Mouse (Mus musculus) limb, embryonic 11.5 days (tissue): ENCODE data around the gene Laptm5. TPM values are rescaled to one million over a fixed set of nuclear protein-coding genes. Genes with fewer than 3 reads are reported as not detected.

ENCODE experiments used
- ATAC-seq: fragments of 200-750 bp; cut with Nextera tagmentation; 2 replicates; pipeline ENCODE4 v1.8.0; 2017; ENCODE audit warnings: low read depth; ENCODE audit not compliant: insufficient number of reproducible peaks, low FRiP score, low TSS enrichment
- DNase-seq: peaks from one replicate; pipeline ENCODE4 v3.0.0-alpha.2; 2015; ENCODE audit warnings: low spot score
- H3K27ac ChIP-seq: fragments of 300-500 bp; sonication (generic); replicated peaks from 2 replicates; pipeline ENCODE4 v1.5.1; 2014; ENCODE audit warnings: low read depth, mild to moderate bottlenecking, low read length
- H3K27me3 ChIP-seq: fragments of 300-500 bp; sonication (generic); 2 replicates; pipeline ENCODE4 v1.6.1; 2014; ENCODE audit warnings: mild to moderate bottlenecking, low read length, mixed read lengths; ENCODE audit not compliant: control insufficient read depth, insufficient read depth
- H3K36me3 ChIP-seq: fragments of 300-500 bp; sonication (generic); 2 replicates; pipeline ENCODE4 v1.6.1; 2014; ENCODE audit warnings: mild to moderate bottlenecking, low read length, moderate library complexity, mixed read lengths; ENCODE audit not compliant: control insufficient read depth, insufficient read depth
- H3K4me1 ChIP-seq: fragments of 300-500 bp; sonication (generic); 2 replicates; pipeline ENCODE4 v1.6.1; 2014; ENCODE audit warnings: low read length, mixed read lengths; ENCODE audit not compliant: control insufficient read depth, insufficient read depth
- H3K4me2 ChIP-seq: fragments of 300-500 bp; sonication (generic); 2 replicates; pipeline ENCODE4 v1.6.1; 2014; ENCODE audit warnings: low read depth, mild to moderate bottlenecking, moderate library complexity; ENCODE audit not compliant: severe bottlenecking
- H3K4me3 ChIP-seq: fragments of 300-500 bp; sonication (generic); 2 replicates; pipeline ENCODE4 v1.5.1; 2014; ENCODE audit warnings: low read depth, low read length
- H3K9ac ChIP-seq: fragments of 300-500 bp; sonication (generic); 2 replicates; pipeline ENCODE4 v1.6.1; 2014; ENCODE audit warnings: mild to moderate bottlenecking, low read length
- H3K9me3 ChIP-seq: fragments of 300-500 bp; sonication (generic); 2 replicates; pipeline ENCODE4 v1.6.1; 2016; ENCODE audit warnings: low read length; ENCODE audit not compliant: control insufficient read depth
- WGBS: fragments of 180-500 bp; shearing (Covaris S2); extraction: QIAGEN DNeasy Blood & Tissue Kit; methylation state at CpG from one replicate; pipeline ENCODE4 v1.1.7; 2014; 5-methylcytosine and 5-hydroxymethylcytosine counted together
- polyA plus RNA-seq: library from polyadenylated mRNA; unstranded; fragments of >200 nt; fragmentation: Nextera tagmentation; extraction: Ambion mirVana; gene quantifications from 2 replicates; pipeline ENCODE4 v1.2.1, GENCODE M21; 2014

Laptm5 gene
- polyA plus RNA-seq, 1 experiment from 2014 or later = 18.7 TPM

GRCm38 (mm10) chr4:130944779-130945178 is 31.9 kb downstream of the Laptm5 start:
- H3K4me1 ChIP-seq = peaks cover 3% of the 10 kb centered on the region; the same call in 1 of the 2 replicates
- H3K27ac ChIP-seq = no peak overlapping the region
- ATAC-seq (no peak), DNase-seq (no peak)
- H3K9ac ChIP-seq = no peak overlapping the region
- no peaks in the 10 kb centered on the region for H3K9me3 ChIP-seq
- no peaks in the 10 kb centered on the region for H3K27me3 ChIP-seq
- no peaks in the 10 kb centered on the region for H3K36me3 ChIP-seq
- no peak overlapping the region for H3K4me2 ChIP-seq
- no peak overlapping the region for H3K4me3 ChIP-seq
- 80% methylated on average over 7 of the region's 7 CpGs for WGBS

- Histone ChIP-seq H3K9ac (no peak overlapping the region), H3K4me1 (peaks cover 3% of the 10 kb centered on the region; the same call in 1 of the 2 replicates), H3K36me3 (no peaks in the 10 kb centered on the region), H3K27ac (no peak overlapping the region), H3K27me3 (no peaks in the 10 kb centered on the region), H3K4me3 (no peak overlapping the region), H3K9me3 (no peaks in the 10 kb centered on the region), H3K4me2 (no peak overlapping the region)
- peak; percentile 52 for DNase-seq
- no peak; the same call in 1 of the 2 replicates for ATAC-seq
- 21% methylated on average over 13 of the region's 13 CpGs for WGBS
These were observed 34.2 kb downstream of the Laptm5 start for GRCm38 (mm10) chr4:130947094-130947647.

- H3K27ac ChIP-seq = no peak overlapping the region
- ATAC-seq (no peak), DNase-seq (no peak)
- H3K4me1 ChIP-seq = no peaks in the 10 kb centered on the region
- H3K9me3 ChIP-seq = no peaks in the 10 kb centered on the region
- H3K4me2 ChIP-seq = no peak overlapping the region
- H3K9ac ChIP-seq = no peak overlapping the region
- no peaks in the 10 kb centered on the region for H3K27me3 ChIP-seq
- WGBS = 81% methylated on average over 35 of the region's 35 CpGs
- no peak overlapping the region for H3K4me3 ChIP-seq
- H3K36me3 ChIP-seq = no peaks in the 10 kb centered on the region
These were observed 37.0 kb downstream of the Laptm5 start for GRCm38 (mm10) chr4:130949821-130950384.

- Histone ChIP-seq H3K9ac (no peak overlapping the region), H3K4me1 (peaks cover 3% of the 10 kb centered on the region; the same call in 1 of the 2 replicates), H3K27me3 (no peaks in the 10 kb centered on the region), H3K4me3 (no peak overlapping the region), H3K9me3 (no peaks in the 10 kb centered on the region), H3K36me3 (no peaks in the 10 kb centered on the region), H3K4me2 (no peak overlapping the region), H3K27ac (no peak overlapping the region)
- DNase-seq (peak; percentile 60), ATAC-seq (no peak)
- 41% methylated on average over 17 of the region's 17 CpGs for WGBS
These were observed 39.6 kb downstream of the Laptm5 start for GRCm38 (mm10) chr4:130952531-130952930.

- Histone ChIP-seq H3K9me3 (no peaks in the 10 kb centered on the region), H3K4me1 (peaks cover 6% of the 10 kb centered on the region; the same call in 1 of the 2 replicates), H3K4me2 (no peak overlapping the region), H3K27me3 (no peaks in the 10 kb centered on the region), H3K9ac (no peak overlapping the region), H3K27ac (no peak overlapping the region), H3K4me3 (no peak overlapping the region), H3K36me3 (no peaks in the 10 kb centered on the region)
- ATAC-seq (no peak), DNase-seq (no peak)
- 89% methylated on average over 10 of the region's 10 CpGs for WGBS
These were observed 44.2 kb downstream of the Laptm5 start for GRCm38 (mm10) chr4:130957156-130957555.

GRCm38 (mm10) chr4:130958812-130959211 is 45.9 kb downstream of the Laptm5 start:
- Histone ChIP-seq H3K4me2 (no peak overlapping the region), H3K9ac (no peak overlapping the region), H3K4me1 (peaks cover 6% of the 10 kb centered on the region; the same call in 1 of the 2 replicates), H3K36me3 (no peaks in the 10 kb centered on the region), H3K27me3 (no peaks in the 10 kb centered on the region), H3K4me3 (no peak overlapping the region), H3K9me3 (no peaks in the 10 kb centered on the region), H3K27ac (no peak overlapping the region)
- DNase-seq (no peak), ATAC-seq (no peak)
- WGBS = 69% methylated on average over 5 of the region's 5 CpGs

- Histone ChIP-seq H3K27ac (no peak overlapping the region), H3K9me3 (no peaks in the 10 kb centered on the region), H3K4me1 (peaks cover 6% of the 10 kb centered on the region; the same call in 1 of the 2 replicates), H3K4me3 (no peak overlapping the region), H3K36me3 (no peaks in the 10 kb centered on the region), H3K27me3 (no peaks in the 10 kb centered on the region), H3K4me2 (no peak overlapping the region), H3K9ac (no peak overlapping the region)
- 66% methylated on average over 6 of the region's 6 CpGs for WGBS
- DNase-seq = no peak
- no peak for ATAC-seq
These were observed 46.8 kb downstream of the Laptm5 start for GRCm38 (mm10) chr4:130959678-130960077.

- DNase-seq (peak; percentile 95), ATAC-seq (peak; percentile 5; the same call in 1 of the 2 replicates)
- Histone ChIP-seq H3K36me3 (no peaks in the 10 kb centered on the region), H3K9me3 (no peaks in the 10 kb centered on the region), H3K4me3 (no peak overlapping the region), H3K9ac (no peak overlapping the region), H3K27me3 (no peaks in the 10 kb centered on the region), H3K4me1 (peaks cover 6% of the 10 kb centered on the region; the same call in 1 of the 2 replicates), H3K27ac (no peak overlapping the region), H3K4me2 (no peak overlapping the region)
- WGBS = 28% methylated on average over 9 of the region's 9 CpGs
These were observed 47.3 kb downstream of the Laptm5 start for GRCm38 (mm10) chr4:130960118-130960734.
